Mouse (Mus musculus): ENCODE results near the gene Rhof.

GRCm38 (mm10) chr5:123110296-123110721, 22.2 kb downstream of the Rhof start:
- TF ChIP-seq CTCF (conservative IDR thresholded peaks at IDR 0.05; ENCODE audit: insufficient read depth, insufficient read length, low read depth, low read length) (no peak), POLR2A (IDR thresholded peaks at IDR 0.05; ENCODE audit: low read depth, low read length) (no peak)

Data from kidney, adult 2 months (tissue).